1 mouse cellular context compared by ENCODE assay signal in genomic region chr17:24527723-24528559, GRCm38 (mm10).
TF ChIP-seq lines count a peak whose summit lies in the region.

Traf7 (minus strand) TSS chr17:24527938.

TF ChIP-seq in CH12.LX, 34 proteins besides CTCF, POLR2A, EP300 and RAD21 (continued from another document):
- peak; percentile 64 for TF ChIP-seq MXI1 (IDR thresholded peaks at IDR 0.05; ENCODE audit: low read depth, low read length)
- peak; percentile 94 for TF ChIP-seq KAT2A (IDR thresholded peaks at IDR 0.05; ENCODE audit: insufficient replicate concordance, low read length)
- TF ChIP-seq JUN (IDR thresholded peaks at IDR 0.05; ENCODE audit: insufficient read depth, low read depth, low read length): no peak
- TF ChIP-seq MYC (IDR thresholded peaks at IDR 0.05; ENCODE audit: low read depth, low read length): peak; percentile 85
- peak; percentile 100 for TF ChIP-seq NELFE (IDR thresholded peaks at IDR 0.05; ENCODE audit: low read depth, low read length)
- TF ChIP-seq ZC3H11A (IDR thresholded peaks at IDR 0.05; ENCODE audit: low read depth, low read length): no peak
- peak; percentile 68; the same call in 1 of the 2 replicates for TF ChIP-seq IRF4 (IDR thresholded peaks at IDR 0.05; ENCODE audit: low read depth, low read length)
- TF ChIP-seq USF1 (IDR thresholded peaks at IDR 0.05; ENCODE audit: low read depth, low read length): no peak
- peak; percentile 99 for TF ChIP-seq TBP (conservative IDR thresholded peaks at IDR 0.05; ENCODE audit: low read depth, low read length)
- TF ChIP-seq ZMIZ1 (IDR thresholded peaks at IDR 0.05; ENCODE audit: low read depth, low read length): peak; percentile 99
- TF ChIP-seq HCFC1 (IDR thresholded peaks at IDR 0.05; ENCODE audit: low read depth, low read length): peak; percentile 98
TF ChIP-seq in CH12.LX: peak in this region for 20.
